Mouse (Mus musculus): ENCODE data around the gene Gclm. TPM values are rescaled to one million over a fixed set of nuclear protein-coding genes. Genes with fewer than 3 reads are reported as not detected.

The Gclm gene
- polyA plus RNA-seq, 1 experiment from 2014 or later: 64.6 TPM

DNA sequence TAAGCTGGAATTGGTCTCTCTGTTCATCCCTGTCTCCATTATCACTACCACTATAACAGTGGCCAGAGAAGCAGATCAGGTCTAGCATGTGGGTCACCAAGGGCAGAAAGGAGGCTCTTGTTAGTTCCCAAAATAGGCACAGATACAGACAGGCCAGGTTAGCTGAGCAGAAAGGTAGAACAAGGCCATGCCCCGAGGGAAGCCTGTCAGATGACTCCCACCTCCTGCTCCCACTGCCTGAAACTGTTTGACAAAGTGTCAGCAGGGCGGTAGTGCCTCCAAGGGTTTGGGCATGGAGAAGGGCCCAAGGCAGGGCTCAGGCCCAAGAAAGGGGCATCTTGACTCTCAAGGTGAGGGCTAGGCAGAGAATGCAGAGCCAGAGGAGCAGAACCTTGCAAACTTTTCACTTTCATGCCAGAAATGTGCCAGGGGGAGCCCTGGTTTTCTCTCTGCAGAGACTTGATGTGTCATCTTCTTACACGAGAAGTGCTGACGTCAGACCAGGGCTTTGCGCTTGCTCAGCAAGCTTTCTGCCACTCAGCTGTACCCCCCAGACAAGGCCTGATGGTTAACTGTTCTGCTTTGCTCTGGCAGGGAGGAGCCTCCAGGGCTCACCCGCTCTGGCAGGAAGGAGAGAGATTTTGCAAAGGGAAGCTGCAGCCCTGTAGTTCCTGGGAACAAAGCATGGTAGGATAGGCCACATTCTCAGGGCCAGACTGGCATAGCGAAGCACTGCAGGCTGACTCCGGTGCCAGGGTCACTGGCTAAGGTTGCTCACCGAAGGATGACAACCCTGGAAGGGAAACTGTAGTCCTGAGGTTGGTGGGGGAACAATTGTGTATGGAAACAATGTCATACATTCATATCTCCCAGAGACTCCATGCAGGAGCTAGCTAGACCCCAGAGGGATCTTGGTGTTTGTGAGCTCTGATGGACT is 55.9 kb downstream of the Gclm start:
- H3K27ac ChIP-seq: no peak overlapping the region
- ATAC-seq (ENCODE audit: low FRiP score): no peak
- peaks cover 13% of the 10 kb centered on the region for H3K4me1 ChIP-seq
- peaks cover 3% of the 10 kb centered on the region; the same call in 1 of the 2 replicates for H3K27me3 ChIP-seq
- no peak overlapping the region for H3K4me3 ChIP-seq (replicated peaks)
- H3K36me3 ChIP-seq (replicated peaks): no peaks in the 10 kb centered on the region
- 71% methylated on average over 9 of the region's 9 CpGs for WGBS
- H3K9ac ChIP-seq: no peak overlapping the region
- H3K4me2 ChIP-seq: no peak overlapping the region
- H3K9me3 ChIP-seq: no peaks in the 10 kb centered on the region

DNA sequence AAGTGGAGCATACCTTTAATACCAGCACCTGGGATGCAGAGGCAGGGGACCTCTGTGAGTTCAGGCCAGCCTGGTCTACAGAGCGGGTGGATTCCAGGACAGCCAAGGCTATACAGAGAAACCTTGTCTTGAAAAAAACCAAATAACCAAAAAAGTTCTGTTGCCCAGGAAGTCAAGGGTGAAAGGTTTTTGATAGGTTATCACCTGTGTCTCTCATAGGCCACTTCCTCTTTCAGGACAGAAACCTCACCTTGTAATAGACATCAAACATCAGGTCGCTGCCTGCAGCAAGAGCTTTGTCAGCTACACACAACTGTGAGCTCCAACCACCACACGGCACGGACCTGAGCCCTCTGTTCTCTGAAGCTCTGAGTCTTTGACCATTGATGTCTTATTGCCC is 59.2 kb downstream of the Gclm start:
- Histone ChIP-seq H3K27ac (no peak overlapping the region), H3K4me2 (no peak overlapping the region), H3K36me3 (replicated peaks) (no peaks in the 10 kb centered on the region), H3K27me3 (peaks cover 11% of the 10 kb centered on the region; the same call in 1 of the 2 replicates), H3K9me3 (no peaks in the 10 kb centered on the region), H3K4me3 (replicated peaks) (no peak overlapping the region), H3K4me1 (peaks cover 2% of the 10 kb centered on the region; the same call in 1 of the 2 replicates), H3K9ac (no peak overlapping the region)
- ATAC-seq (ENCODE audit: low FRiP score): no peak
- WGBS: 89% methylated on average over 4 of the region's 4 CpGs

DNA sequence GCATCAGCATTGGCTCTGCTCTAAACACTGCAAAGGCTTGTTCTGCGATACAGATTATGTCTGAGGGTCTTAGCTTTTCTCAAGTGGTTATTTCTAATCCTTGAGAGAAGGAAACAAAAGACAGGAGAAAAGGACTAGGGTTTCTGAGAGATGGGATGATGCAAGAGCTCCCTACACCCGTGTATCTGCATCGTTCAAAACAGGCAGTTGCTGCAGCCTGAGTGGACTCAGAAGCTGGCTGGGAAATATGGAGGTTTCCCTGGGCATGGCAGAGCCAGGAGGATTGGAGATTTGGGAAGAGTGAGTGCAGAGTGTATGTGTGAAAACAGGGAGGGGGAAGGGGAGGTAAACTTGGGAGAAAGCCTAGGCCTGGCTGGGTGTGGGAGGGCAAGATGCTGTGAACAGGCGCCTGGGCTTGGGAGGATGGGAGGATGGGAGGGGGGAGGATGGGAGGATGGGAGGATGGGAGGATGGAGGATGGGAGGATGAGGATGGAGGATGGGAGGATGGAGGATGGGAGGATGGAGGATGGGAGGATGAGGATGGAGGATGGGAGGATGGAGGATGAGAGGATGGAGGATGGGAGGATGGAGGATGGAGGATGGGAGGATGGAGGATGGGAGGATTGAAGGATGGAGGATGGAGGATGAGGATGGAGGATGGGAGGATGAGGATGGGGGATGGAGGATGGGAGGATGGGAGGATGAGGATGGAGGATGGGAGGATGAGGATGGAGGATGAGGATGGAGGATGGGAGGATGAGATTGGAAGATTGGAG is 62.7 kb downstream of the Gclm start:
- no peak overlapping the region for H3K4me2 ChIP-seq
- no peaks in the 10 kb centered on the region for H3K4me1 ChIP-seq
- ATAC-seq (ENCODE audit: low FRiP score): no peak
- H3K36me3 ChIP-seq (replicated peaks): no peaks in the 10 kb centered on the region
- no peak overlapping the region for H3K27ac ChIP-seq
- H3K9me3 ChIP-seq: no peaks in the 10 kb centered on the region
- H3K4me3 ChIP-seq (replicated peaks): no peak overlapping the region
- H3K27me3 ChIP-seq: 0 out of 2 replicates have a peak, but pooled peaks cover 11% of the 10 kb centered on the region
- 52% methylated on average over 4 of the region's 4 CpGs for WGBS
- no peak overlapping the region for H3K9ac ChIP-seq

DNA sequence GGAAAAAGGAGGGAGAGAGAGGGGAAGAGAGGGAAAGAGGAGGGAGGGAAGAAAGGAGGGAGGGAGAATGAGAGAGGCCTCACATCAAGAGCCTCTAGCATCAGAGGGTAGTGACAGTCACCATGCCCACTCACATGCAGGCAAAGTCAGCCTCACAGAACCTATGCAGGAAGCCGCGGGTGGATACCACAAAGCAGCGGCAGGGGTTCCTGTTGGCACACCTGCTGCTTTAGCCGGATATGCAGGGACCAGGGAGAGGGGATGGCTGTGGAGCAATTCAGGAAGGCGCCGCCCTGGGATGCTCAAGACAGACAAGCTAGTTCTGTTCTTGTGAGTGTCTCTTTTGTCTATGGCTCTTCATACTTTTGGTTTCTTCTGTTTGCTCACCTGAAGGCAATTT is 63.6 kb downstream of the Gclm start:
- Histone ChIP-seq H3K4me1 (peaks cover 3% of the 10 kb centered on the region; the same call in 1 of the 2 replicates), H3K36me3 (replicated peaks) (no peaks in the 10 kb centered on the region)

DNA sequence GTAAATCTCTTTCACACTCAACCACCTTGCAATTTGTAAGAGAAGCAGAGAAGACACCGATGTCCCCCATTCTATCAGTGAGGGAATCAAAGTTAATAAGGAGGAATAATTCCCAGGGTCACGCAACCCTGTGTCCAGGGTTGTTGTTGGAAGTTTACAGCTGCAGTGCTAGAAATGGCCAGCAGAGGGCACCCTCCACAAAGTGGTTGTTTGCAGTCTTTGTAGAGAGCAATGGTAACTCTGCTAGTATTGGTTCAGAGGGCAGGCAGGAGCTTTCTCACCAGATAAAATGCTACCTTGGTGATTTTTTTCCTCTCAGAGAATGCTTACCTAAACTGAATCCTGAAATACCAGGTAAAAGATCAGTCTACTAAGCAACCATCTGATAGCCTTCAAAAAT is 66.7 kb downstream of the Gclm start:
- no peaks in the 10 kb centered on the region for H3K9me3 ChIP-seq

More for the DNA sequence above, 63.6 kb downstream of the Gclm start:
- H3K9me3 ChIP-seq: no peaks in the 10 kb centered on the region
- no peak for ATAC-seq (ENCODE audit: low FRiP score)
- no peak overlapping the region for H3K27ac ChIP-seq
- 0 out of 2 replicates have a peak, but pooled peaks cover 11% of the 10 kb centered on the region for H3K27me3 ChIP-seq
- 34% methylated on average over 6 of the region's 6 CpGs for WGBS
- H3K4me2 ChIP-seq: no peak overlapping the region
- H3K4me3 ChIP-seq (replicated peaks): no peak overlapping the region
- no peak overlapping the region for H3K9ac ChIP-seq

GRCm38 (mm10) chr3:122312936-122313629 is 67.7 kb downstream of the Gclm start:
- WGBS: 80% methylated on average over 10 of the region's 10 CpGs
- Histone ChIP-seq H3K4me1 (peaks cover 14% of the 10 kb centered on the region), H3K9me3 (no peaks in the 10 kb centered on the region), H3K36me3 (replicated peaks) (no peaks in the 10 kb centered on the region), H3K27me3 (no peaks in the 10 kb centered on the region), H3K27ac (no peak overlapping the region), H3K9ac (no peak overlapping the region), H3K4me3 (replicated peaks) (no peak overlapping the region), H3K4me2 (no peak overlapping the region)
- ATAC-seq (ENCODE audit: low FRiP score): no peak

More for the DNA sequence above, 66.7 kb downstream of the Gclm start:
- H3K4me2 ChIP-seq: no peak overlapping the region
- H3K36me3 ChIP-seq (replicated peaks): no peaks in the 10 kb centered on the region
- H3K9ac ChIP-seq: no peak overlapping the region
- ATAC-seq (ENCODE audit: low FRiP score): peak; percentile 58
- WGBS: 15% methylated on average over 2 of the region's 2 CpGs
- no peak overlapping the region for H3K27ac ChIP-seq
- no peak overlapping the region for H3K4me3 ChIP-seq (replicated peaks)
- no peaks in the 10 kb centered on the region for H3K27me3 ChIP-seq
- H3K4me1 ChIP-seq: peaks cover 14% of the 10 kb centered on the region

DNA sequence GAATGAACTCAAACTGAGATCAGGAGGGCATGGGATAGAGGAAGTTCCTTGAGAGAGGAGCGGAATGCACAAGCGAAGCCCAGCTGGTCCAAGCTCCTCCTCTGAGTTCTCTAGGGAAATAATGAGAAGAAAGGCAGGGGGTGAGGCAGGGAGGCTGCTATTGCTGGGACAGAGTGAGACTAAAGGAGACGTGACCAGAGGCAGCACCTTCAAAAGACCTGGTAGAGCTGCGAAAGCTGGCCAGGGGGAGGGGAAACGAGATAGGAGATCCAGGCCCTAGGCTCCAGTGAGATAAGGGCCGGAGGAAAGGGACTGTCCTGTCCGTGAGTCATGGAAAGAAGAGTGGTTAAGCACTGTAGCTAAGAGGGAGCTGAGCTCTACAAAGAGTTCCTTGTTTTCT is 68.6 kb downstream of the Gclm start:
- Histone ChIP-seq H3K9ac (no peak overlapping the region), H3K27me3 (no peaks in the 10 kb centered on the region), H3K4me3 (replicated peaks) (no peak overlapping the region), H3K4me1 (peaks cover 14% of the 10 kb centered on the region), H3K27ac (no peak overlapping the region), H3K36me3 (replicated peaks) (no peaks in the 10 kb centered on the region), H3K9me3 (no peaks in the 10 kb centered on the region), H3K4me2 (no peak overlapping the region)
- WGBS: 45% methylated on average over 7 of the region's 7 CpGs
- no peak for ATAC-seq (ENCODE audit: low FRiP score)

DNA sequence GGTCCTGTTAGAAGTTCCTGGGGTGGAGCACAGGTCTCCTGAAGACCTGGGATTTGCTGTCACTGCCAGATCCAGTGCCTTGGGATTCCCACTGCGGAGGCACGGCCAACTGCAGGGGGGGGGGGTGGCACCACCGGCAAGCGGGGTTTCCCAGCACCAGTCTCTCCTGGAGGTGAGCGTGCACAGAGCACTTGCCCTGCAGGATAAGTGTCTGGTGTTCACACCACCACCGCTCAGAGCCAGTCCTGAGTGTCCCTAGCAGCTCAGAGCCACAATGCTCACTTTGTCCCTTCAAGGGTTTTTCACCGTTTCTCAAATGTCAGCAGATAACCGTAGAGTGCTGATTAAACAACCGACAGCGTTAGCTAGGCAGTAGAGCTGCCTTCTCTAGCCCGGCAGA is 71.3 kb downstream of the Gclm start:
- WGBS: 16% methylated on average over 11 of the region's 11 CpGs
- Histone ChIP-seq H3K9ac (peak overlapping the region; percentile 25; the same call in 1 of the 2 replicates), H3K27ac (no peak overlapping the region), H3K4me3 (replicated peaks) (no peak overlapping the region), H3K4me2 (peak overlapping the region; percentile 36), H3K27me3 (no peaks in the 10 kb centered on the region), H3K4me1 (peaks cover 14% of the 10 kb centered on the region), H3K9me3 (no peaks in the 10 kb centered on the region), H3K36me3 (replicated peaks) (no peaks in the 10 kb centered on the region)
- ATAC-seq (ENCODE audit: low FRiP score): peak; percentile 54; the same call in 1 of the 2 replicates

GRCm38 (mm10) chr3:122317339-122317738 is 72.0 kb downstream of the Gclm start:
- H3K27ac ChIP-seq: no peak overlapping the region
- no peak for ATAC-seq (ENCODE audit: low FRiP score)
- no peak overlapping the region for H3K4me3 ChIP-seq (replicated peaks)
- no peaks in the 10 kb centered on the region for H3K9me3 ChIP-seq
- H3K9ac ChIP-seq: no peak overlapping the region
- no peaks in the 10 kb centered on the region for H3K27me3 ChIP-seq
- no peaks in the 10 kb centered on the region for H3K36me3 ChIP-seq (replicated peaks)
- peaks cover 14% of the 10 kb centered on the region for H3K4me1 ChIP-seq
- 86% methylated on average over 6 of the region's 6 CpGs for WGBS
- no peak overlapping the region for H3K4me2 ChIP-seq

MicroRNAs encoded within 50 kb of the gene (microRNA counts, 519-probe panel; counts per million panel counts)
- microRNA mmu-miR-760: not detected

Small RNAs within 50 kb of the gene (microRNA-seq; reads per million reads assigned to microRNA genes)
- gene Gm22903: not detected
- gene Mir760: 457 reads per million, percentile 68 among the genes with 10 or more reads in this experiment

Other genes with a start within 250 kb of the Gclm start
- gene Abca4, start 201.1 kb upstream of the Gclm start, polyA plus RNA-seq (2016; fragmentation: Nextera tagmentation; extraction: Ambion mirVana): 1.1 and 1.2 TPM in 2 replicates
- gene Dnttip2, start 28.8 kb downstream of the Gclm start, polyA plus RNA-seq (2016; fragmentation: Nextera tagmentation; extraction: Ambion mirVana): 81.4 and 82.7 TPM in 2 replicates
- gene Bcar3, start 48.6 kb downstream of the Gclm start, polyA plus RNA-seq (2016; fragmentation: Nextera tagmentation; extraction: Ambion mirVana): 10.9 and 11.0 TPM in 2 replicates

Data from forebrain, embryonic 12.5 days (tissue).